Mouse (Mus musculus): ENCODE results near the gene Pgghg. TPM values are rescaled to one million over a fixed set of nuclear protein-coding genes. Genes with fewer than 3 reads are reported as not detected.

The Pgghg gene
- polyA plus RNA-seq, 1 experiment: 11.6 TPM

GRCm38 (mm10) chr7:140987182-140988138 is 46.3 kb downstream of the Pgghg start:
- TF ChIP-seq POLR2AphosphoS2 (IDR thresholded peaks at IDR 0.05; ENCODE audit: insufficient read length, low read depth) (no peak), MYOD1 (IDR thresholded peaks at IDR 0.05; ENCODE audit: control insufficient read depth in 1 of 3, insufficient read length in 2 of 3, low read depth in 2 of 3) (no peak), CEBPB (IDR thresholded peaks at IDR 0.05; ENCODE audit: insufficient read depth, poor library complexity, severe bottlenecking) (no peak), TCF12 (IDR thresholded peaks at IDR 0.05; ENCODE audit: insufficient read depth, poor library complexity, severe bottlenecking) (no peak), SRF (IDR thresholded peaks at IDR 0.05; ENCODE audit: control insufficient read depth, insufficient read length, low read depth) (no peak), USF1 (IDR thresholded peaks at IDR 0.05; ENCODE audit: low read depth) (no peak), REST (IDR thresholded peaks at IDR 0.05; ENCODE audit: insufficient read depth, insufficient read length) (no peak), POLR2A (IDR thresholded peaks at IDR 0.05; ENCODE audit: insufficient read length, low read depth) (no peak), TCF3 (IDR thresholded peaks at IDR 0.05; ENCODE audit: insufficient read length, low read depth) (no peak), E2F4 (IDR thresholded peaks at IDR 0.05; ENCODE audit: insufficient read depth) (no peak), MAX (IDR thresholded peaks at IDR 0.05; ENCODE audit: low read depth) (no peak), MYOG (IDR thresholded peaks at IDR 0.05; ENCODE audit: control insufficient read depth in 1 of 3, insufficient read depth in 1 of 3, insufficient read length in 2 of 3, low read depth in 2 of 3) (no peak)
- no peaks in the 10 kb centered on the region for H3K79me2 ChIP-seq (ENCODE audit: control insufficient read depth, insufficient read depth)
- no peak overlapping the region for H3ac ChIP-seq (ENCODE audit: control insufficient read depth, insufficient read length)
- H3K4me3 ChIP-seq: no peak overlapping the region
- H3K4me2 ChIP-seq (ENCODE audit: low read depth): no peak overlapping the region
- no peaks in the 10 kb centered on the region for H3K27me3 ChIP-seq (ENCODE audit: control insufficient read depth, insufficient read depth, insufficient read length)
- H3K36me3 ChIP-seq (ENCODE audit: control insufficient read depth, insufficient read depth): no peaks in the 10 kb centered on the region

- no peak overlapping the region for H3K4me3 ChIP-seq
Measured at GRCm38 (mm10) chr7:140989022-140989421, 47.8 kb downstream of the Pgghg start.

GRCm38 (mm10) chr7:140990185-140990584 is 49.0 kb downstream of the Pgghg start:
- Histone ChIP-seq H3K4me2 (ENCODE audit: low read depth) (no peak overlapping the region), H3ac (ENCODE audit: control insufficient read depth, insufficient read length) (no peak overlapping the region), H3K79me2 (ENCODE audit: control insufficient read depth, insufficient read depth) (no peaks in the 10 kb centered on the region), H3K36me3 (ENCODE audit: control insufficient read depth, insufficient read depth) (no peaks in the 10 kb centered on the region), H3K4me3 (no peak overlapping the region), H3K27me3 (ENCODE audit: control insufficient read depth, insufficient read depth, insufficient read length) (no peaks in the 10 kb centered on the region)
- TF ChIP-seq REST (IDR thresholded peaks at IDR 0.05; ENCODE audit: insufficient read depth, insufficient read length): no peak
- no peak for TF ChIP-seq TCF3 (IDR thresholded peaks at IDR 0.05; ENCODE audit: insufficient read length, low read depth)

More at GRCm38 (mm10) chr7:140989022-140989421, 47.8 kb downstream of the Pgghg start:
- TF ChIP-seq REST (IDR thresholded peaks at IDR 0.05; ENCODE audit: insufficient read depth, insufficient read length): no peak
- no peak for TF ChIP-seq MYOD1 (IDR thresholded peaks at IDR 0.05; ENCODE audit: control insufficient read depth in 1 of 3, insufficient read length in 2 of 3, low read depth in 2 of 3)
- TF ChIP-seq USF1 (IDR thresholded peaks at IDR 0.05; ENCODE audit: low read depth): no peak
- TF ChIP-seq CEBPB (IDR thresholded peaks at IDR 0.05; ENCODE audit: insufficient read depth, poor library complexity, severe bottlenecking): no peak
- no peak for TF ChIP-seq MAX (IDR thresholded peaks at IDR 0.05; ENCODE audit: low read depth)
- no peak for TF ChIP-seq TCF3 (IDR thresholded peaks at IDR 0.05; ENCODE audit: insufficient read length, low read depth)
- no peak for TF ChIP-seq E2F4 (IDR thresholded peaks at IDR 0.05; ENCODE audit: insufficient read depth)
- no peak for TF ChIP-seq MYOG (IDR thresholded peaks at IDR 0.05; ENCODE audit: control insufficient read depth in 1 of 3, insufficient read depth in 1 of 3, insufficient read length in 2 of 3, low read depth in 2 of 3)
- TF ChIP-seq POLR2A (IDR thresholded peaks at IDR 0.05; ENCODE audit: insufficient read length, low read depth): no peak
- TF ChIP-seq SRF (IDR thresholded peaks at IDR 0.05; ENCODE audit: control insufficient read depth, insufficient read length, low read depth): no peak
- TF ChIP-seq TCF12 (IDR thresholded peaks at IDR 0.05; ENCODE audit: insufficient read depth, poor library complexity, severe bottlenecking): no peak
- TF ChIP-seq POLR2AphosphoS2 (IDR thresholded peaks at IDR 0.05; ENCODE audit: insufficient read length, low read depth): no peak
- H3K4me2 ChIP-seq (ENCODE audit: low read depth): no peak overlapping the region
- no peaks in the 10 kb centered on the region for H3K36me3 ChIP-seq (ENCODE audit: control insufficient read depth, insufficient read depth)
- H3K27me3 ChIP-seq (ENCODE audit: control insufficient read depth, insufficient read depth, insufficient read length): no peaks in the 10 kb centered on the region
- H3ac ChIP-seq (ENCODE audit: control insufficient read depth, insufficient read length): no peak overlapping the region
- H3K79me2 ChIP-seq (ENCODE audit: control insufficient read depth, insufficient read depth): no peaks in the 10 kb centered on the region

GRCm38 (mm10) chr7:140990622-140991021 is 49.4 kb downstream of the Pgghg start:
- no peaks in the 10 kb centered on the region for H3K27me3 ChIP-seq (ENCODE audit: control insufficient read depth, insufficient read depth, insufficient read length)
- H3K36me3 ChIP-seq (ENCODE audit: control insufficient read depth, insufficient read depth): no peaks in the 10 kb centered on the region
- no peak overlapping the region for H3K4me3 ChIP-seq
- H3K79me2 ChIP-seq (ENCODE audit: control insufficient read depth, insufficient read depth): no peaks in the 10 kb centered on the region
- TF ChIP-seq REST (IDR thresholded peaks at IDR 0.05; ENCODE audit: insufficient read depth, insufficient read length) (no peak), TCF3 (IDR thresholded peaks at IDR 0.05; ENCODE audit: insufficient read length, low read depth) (no peak), TCF12 (IDR thresholded peaks at IDR 0.05; ENCODE audit: insufficient read depth, poor library complexity, severe bottlenecking) (no peak), E2F4 (IDR thresholded peaks at IDR 0.05; ENCODE audit: insufficient read depth) (no peak), POLR2A (IDR thresholded peaks at IDR 0.05; ENCODE audit: insufficient read length, low read depth) (no peak), CEBPB (IDR thresholded peaks at IDR 0.05; ENCODE audit: insufficient read depth, poor library complexity, severe bottlenecking) (no peak), MAX (IDR thresholded peaks at IDR 0.05; ENCODE audit: low read depth) (no peak), POLR2AphosphoS2 (IDR thresholded peaks at IDR 0.05; ENCODE audit: insufficient read length, low read depth) (no peak), SRF (IDR thresholded peaks at IDR 0.05; ENCODE audit: control insufficient read depth, insufficient read length, low read depth) (no peak), MYOG (IDR thresholded peaks at IDR 0.05; ENCODE audit: control insufficient read depth in 1 of 3, insufficient read depth in 1 of 3, insufficient read length in 2 of 3, low read depth in 2 of 3) (no peak), MYOD1 (IDR thresholded peaks at IDR 0.05; ENCODE audit: control insufficient read depth in 1 of 3, insufficient read length in 2 of 3, low read depth in 2 of 3) (no peak), USF1 (IDR thresholded peaks at IDR 0.05; ENCODE audit: low read depth) (no peak)
- no peak overlapping the region for H3K4me2 ChIP-seq (ENCODE audit: low read depth)
- H3ac ChIP-seq (ENCODE audit: control insufficient read depth, insufficient read length): no peak overlapping the region
